Mouse (Mus musculus) left cerebral cortex, postnatal 14 days (tissue): Measurements from ENCODE around the gene Usp16. TPM values are rescaled to one million over a fixed set of nuclear protein-coding genes. Genes with fewer than 3 reads are reported as not detected.

ENCODE experiments used
- DNase-seq, 2 experiments: peaks; one replicate each; pipeline ENCODE4 v3.0.0; 2021 to 2022; ENCODE audit warnings: low spot score in 2 of 2, mixed read lengths in 1 of 2
- intact Hi-C: fragments of 180-260 bp; cut with DNase I; formaldehyde crosslinking; loops from one replicate; pipeline ENCODE4 v1.15.1; 2025
- long read RNA-seq, 2 experiments: library from polyadenylated mRNA; stranded (forward); transcript quantifications; one replicate each; pipeline ENCODE4 v2.0.0; 2021
- total RNA-seq, 2 experiments: library from RNA; stranded (reverse); gene quantifications; 2 replicates each; pipeline ENCODE4 v1.2.3; 2021

Gene Usp16
- 10 to 100 TPM; 48.7 to 53.3 TPM for total RNA-seq
- long read RNA-seq, experiment 1, transcript Usp16-201 (18 exons, 3,205 nt) = major isoform, 11 of 25 reads
- long read RNA-seq, experiment 1, partial matches to known transcripts = 4 of 25 reads
- long read RNA-seq, experiment 1, other reads (novel, unspliced or antisense) = 10 of 25 reads
- long read RNA-seq, experiment 2, transcript Usp16-201 (18 exons, 3,205 nt) = major isoform, 9 of 20 reads
- long read RNA-seq, experiment 2, partial matches to known transcripts = 4 of 20 reads
- long read RNA-seq, experiment 2, other reads (novel, unspliced or antisense) = 6 of 20 reads

GRCm38 (mm10) chr16:87454419-87455179, at the start of gene Usp16:
Usp16 (plus strand) TSS chr16:87454703.
- intact Hi-C loops = loop anchor here (2.0 kb wide), 1 partner anchor 14 kb away; the partner anchor contains the start of gene Rwdd2b
- peak; percentile 93 to 94 for DNase-seq

- DNase-seq = no peak
- intact Hi-C loops = no loop called here
These were observed 49.5 kb upstream of the Usp16 start for GRCm38 (mm10) chr16:87405001-87405400.

- intact Hi-C loops = loop anchor here (5.0 to 10.0 kb wide), 2 partner anchors 52 to 56 kb away; no protein-coding TSS in a partner anchor
- DNase-seq = no peak
These were observed 33.8 kb upstream of the Usp16 start for GRCm38 (mm10) chr16:87420662-87421061.

DNA sequence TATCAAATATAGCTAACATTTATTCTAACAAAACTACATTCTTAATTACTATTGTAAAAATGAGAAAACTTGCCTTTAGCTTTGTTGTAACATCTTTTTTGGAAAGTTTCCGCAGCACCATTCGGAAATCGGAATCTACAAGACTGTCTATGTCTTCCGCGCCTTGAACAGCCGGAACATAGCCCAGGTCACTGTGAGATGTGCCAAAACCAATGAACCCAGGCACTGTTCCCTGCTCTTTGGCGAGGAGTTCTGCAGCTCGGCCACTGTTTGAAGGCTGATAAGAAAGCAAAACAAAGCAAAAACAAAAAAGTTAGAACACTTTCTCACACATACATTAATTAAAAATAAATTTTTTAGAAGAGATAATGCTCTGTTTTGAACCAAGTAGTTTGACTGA, 27.0 kb upstream of the Usp16 start:
- intact Hi-C loops = loop anchor here (10.0 kb wide), 1 partner anchor 63 kb away; no protein-coding TSS in a partner anchor
- no peak for DNase-seq

DNA sequence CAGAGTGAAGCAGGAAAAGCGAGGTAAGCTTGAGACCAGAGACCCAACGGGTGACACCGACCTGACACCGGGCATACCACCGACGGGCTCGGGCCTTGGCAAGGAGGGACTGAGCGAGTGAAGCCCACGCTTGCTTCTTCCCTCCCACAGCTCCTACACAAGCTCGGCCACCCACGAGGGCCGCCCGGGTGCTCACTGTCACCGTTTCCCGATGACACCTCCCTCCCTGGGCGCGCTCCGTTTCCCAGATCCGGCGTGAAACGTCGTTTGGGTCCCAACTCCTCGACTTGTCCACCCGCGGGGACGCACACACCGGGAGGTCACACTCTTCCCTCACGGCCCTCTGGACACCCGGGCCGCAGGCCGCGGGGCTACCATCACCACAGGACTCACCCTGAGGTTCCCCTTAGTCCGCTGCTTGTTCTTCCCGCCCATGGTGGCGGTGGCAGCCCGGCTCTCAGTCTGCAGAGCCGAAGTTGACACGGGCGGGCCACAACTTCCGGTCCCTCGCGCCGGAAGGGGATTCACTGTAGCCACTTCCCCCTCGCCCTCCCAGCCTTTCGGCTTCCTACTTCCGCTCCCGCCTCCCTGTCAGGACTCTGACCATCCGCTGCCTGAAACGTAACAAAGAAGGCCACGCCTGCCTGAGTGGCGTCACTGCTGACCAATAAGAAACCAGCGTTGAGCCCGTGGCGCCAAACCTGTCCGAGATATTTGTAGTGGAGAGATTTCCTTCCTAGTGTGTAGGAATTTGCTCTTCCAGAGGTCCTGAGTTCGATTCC, 22.3 kb upstream of the Usp16 start, which contains the start of gene Ltn1:
Gene Ltn1, minus strand, starts transcription at position 580 of the 782 bp plus-strand sequence.
- DNase-seq = peak; percentile 99
- intact Hi-C loops = no loop called here

DNA sequence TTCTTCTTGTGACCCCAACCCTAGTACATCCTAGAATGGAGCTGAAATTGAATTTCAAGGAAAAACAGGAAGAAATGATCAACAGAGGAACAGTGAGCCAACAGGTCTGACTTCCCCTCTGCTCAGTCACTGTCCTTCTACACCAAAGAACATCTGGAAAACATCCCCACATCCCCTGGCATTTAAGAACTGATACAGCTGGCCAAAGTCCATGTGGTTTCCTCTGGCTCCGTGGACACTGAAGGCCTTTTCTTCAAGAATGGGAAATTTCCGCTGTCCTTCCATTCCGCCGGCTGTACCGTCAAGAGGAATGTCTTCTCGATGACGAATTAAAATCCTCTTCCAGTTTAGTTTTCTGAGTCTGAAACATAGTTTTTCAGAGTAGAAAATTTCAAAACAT, 20.2 kb upstream of the Usp16 start:
- intact Hi-C loops = no loop called here
- no peak for DNase-seq

DNA sequence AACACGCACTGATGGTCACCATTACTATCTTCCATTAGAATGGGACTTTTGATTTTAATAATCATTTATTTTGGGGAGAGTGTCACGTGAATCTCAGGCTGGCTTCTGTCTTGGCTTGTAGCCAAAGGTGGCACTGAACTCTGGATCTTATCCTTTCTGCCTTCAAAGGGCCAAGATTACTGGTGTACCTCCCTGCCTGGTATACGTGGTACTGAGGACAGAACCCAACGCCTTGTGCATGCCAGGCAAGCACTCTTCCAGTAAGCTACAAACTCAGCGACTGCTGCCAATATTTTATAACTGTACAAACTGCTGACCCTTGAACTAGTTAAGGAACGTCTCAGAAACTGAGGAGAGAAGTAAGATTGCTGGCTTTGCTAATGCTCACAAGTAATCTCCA, 19.6 kb upstream of the Usp16 start:
- intact Hi-C loops = no loop called here

GRCm38 (mm10) chr16:87435411-87436205, 18.9 kb upstream of the Usp16 start:
- no peak for DNase-seq
- intact Hi-C loops = no loop called here

More for the DNA sequence above, 19.6 kb upstream of the Usp16 start:
- DNase-seq = no peak

- intact Hi-C loops = no loop called here
- no peak for DNase-seq
These were observed 17.4 kb upstream of the Usp16 start for GRCm38 (mm10) chr16:87437096-87437495.

GRCm38 (mm10) chr16:87438697-87439096, 15.8 kb upstream of the Usp16 start:
- no peak for DNase-seq
- intact Hi-C loops = no loop called here

DNA sequence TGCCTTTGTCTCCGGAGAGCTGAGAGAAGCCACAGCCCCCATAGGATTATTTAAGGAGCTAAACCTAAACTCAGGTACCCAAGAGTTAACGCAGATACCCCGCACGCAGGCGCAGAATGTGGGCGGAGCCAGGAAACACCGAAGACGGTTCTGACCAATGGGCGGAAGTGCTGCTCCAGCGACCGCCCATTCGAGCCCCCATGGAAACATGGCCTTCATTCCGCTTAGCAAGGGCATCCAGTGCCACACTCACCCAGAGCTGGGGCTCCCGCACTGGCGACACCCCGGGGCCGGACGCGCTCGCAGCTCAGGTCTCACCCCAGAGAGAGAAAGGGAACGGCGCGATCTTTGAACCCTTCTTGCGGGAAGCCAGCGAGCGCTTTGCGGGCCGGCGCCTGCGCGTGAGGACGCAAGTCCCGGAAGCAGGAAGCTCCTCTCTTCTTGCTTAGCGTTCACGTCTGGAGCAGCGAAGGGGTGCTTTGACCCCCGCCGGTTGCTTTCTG, 14.3 kb upstream of the Usp16 start, which contains the start of gene Rwdd2b:
Gene Rwdd2b, minus strand, starts transcription at position 390 of the 503 bp plus-strand sequence.
- intact Hi-C loops = loop anchor here (2.0 kb wide), 1 partner anchor 15 kb away; the partner anchor contains the start of gene Usp16
- DNase-seq = peak; percentile 93 to 95

DNA sequence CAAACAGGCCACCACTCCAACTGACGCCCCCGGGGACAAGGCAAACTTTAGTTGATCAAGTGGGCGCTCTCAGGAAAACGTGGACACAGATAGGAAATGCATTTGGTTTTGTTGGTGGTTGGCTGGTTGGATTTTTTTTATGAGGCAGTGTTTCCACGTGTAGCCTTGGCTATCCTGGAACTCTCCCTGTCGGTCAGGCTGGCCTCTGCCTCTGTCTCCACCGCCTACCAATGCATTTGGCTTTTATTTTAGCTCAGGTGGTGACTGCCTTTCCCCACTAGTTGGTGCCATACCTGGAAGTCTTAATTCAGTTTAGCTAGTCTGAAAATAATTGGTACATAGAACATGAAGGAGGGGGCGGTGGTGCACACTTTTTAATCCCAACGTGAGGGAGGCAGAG, 13.4 kb upstream of the Usp16 start:
- no peak for DNase-seq
- intact Hi-C loops = loop anchor here (2.0 kb wide), 1 partner anchor 14 kb away; the partner anchor contains the start of gene Usp16

DNA sequence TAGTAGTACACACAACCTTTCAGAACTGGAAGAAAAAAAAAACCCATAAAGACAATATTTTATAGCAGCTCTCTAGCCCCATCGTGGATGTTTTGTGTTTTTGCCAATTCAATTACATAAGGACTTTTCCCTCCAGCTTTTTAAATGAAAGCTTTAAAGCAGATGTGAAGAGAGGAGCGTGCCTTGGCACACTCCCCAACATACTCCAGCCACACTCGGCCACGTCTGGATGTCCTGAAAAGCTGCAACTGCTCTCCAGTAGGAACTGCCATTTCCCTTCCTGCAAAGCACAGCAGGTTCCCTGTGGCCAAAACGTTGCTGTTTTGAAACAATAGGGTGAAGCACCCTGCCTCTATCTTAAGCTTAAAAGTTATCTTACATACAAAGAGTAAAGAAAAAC, 12.2 kb upstream of the Usp16 start:
- intact Hi-C loops = no loop called here
- peak in 1 of 2 experiments; percentile 55 for DNase-seq

DNA sequence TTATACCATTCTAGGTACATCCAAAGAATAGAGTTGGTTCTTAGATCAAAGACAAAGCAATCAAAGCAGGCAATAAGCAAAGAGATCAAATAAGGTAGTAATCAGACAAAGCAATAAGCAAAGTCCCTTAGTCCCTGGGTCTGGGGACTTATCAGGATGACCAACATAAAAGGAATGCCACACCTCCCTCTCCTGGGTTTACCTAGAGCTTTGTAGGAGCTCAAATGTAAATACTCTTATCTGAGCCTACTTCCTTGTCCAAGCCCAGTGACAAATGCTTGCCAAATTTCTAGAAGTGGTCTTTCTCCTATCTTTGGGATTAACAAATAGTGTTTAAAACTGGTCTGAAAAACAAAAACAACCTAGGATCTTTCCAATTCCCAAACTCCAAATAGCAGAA, 11.3 kb upstream of the Usp16 start:
- DNase-seq = no peak
- intact Hi-C loops = no loop called here

- DNase-seq = no peak
- intact Hi-C loops = no loop called here
These were observed 10.4 kb upstream of the Usp16 start for GRCm38 (mm10) chr16:87444071-87444470.

GRCm38 (mm10) chr16:87445110-87445509, 9.4 kb upstream of the Usp16 start:
- intact Hi-C loops = no loop called here
- no peak for DNase-seq

DNA sequence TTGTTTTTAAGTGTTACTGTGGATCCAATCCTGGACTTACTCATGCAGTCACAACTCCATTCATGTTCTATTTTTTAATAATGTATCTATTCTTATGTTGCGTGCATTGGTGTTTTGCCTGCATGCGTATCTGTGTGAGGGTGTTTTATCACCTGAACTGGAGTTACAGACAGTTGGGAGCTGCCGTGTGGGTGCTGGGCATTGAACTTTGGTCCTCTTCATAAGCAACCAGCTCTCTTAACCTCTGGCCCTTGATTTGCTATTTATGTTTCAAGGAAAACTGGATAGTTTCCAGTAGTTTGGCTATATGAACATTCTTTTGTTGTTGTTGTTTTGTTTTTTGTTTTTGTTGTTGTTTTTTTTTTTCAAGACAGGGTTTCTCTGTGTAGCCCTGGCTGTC, 9.0 kb upstream of the Usp16 start:
- intact Hi-C loops = no loop called here
- no peak for DNase-seq

GRCm38 (mm10) chr16:87453226-87453625, 1.3 kb upstream of the Usp16 start:
- intact Hi-C loops = no loop called here
- DNase-seq = no peak
